Mouse (Mus musculus) testis, adult 2 months (tissue): Measurements from ENCODE around the gene Tomt.

Experiments
- CTCF ChIP-seq: fragments of 200-500 bp; IDR thresholded peaks from 2 replicates; pipeline ENCODE4 v1.5.1; 2012; ENCODE audit warnings: low read depth, mild to moderate bottlenecking, inconsistent platforms, low read length, moderate library complexity; ENCODE audit not compliant: control insufficient read depth, insufficient read depth, insufficient replicate concordance
- POLR2A ChIP-seq: fragments of 200-500 bp; IDR thresholded peaks from 2 replicates; pipeline ENCODE4 v1.6.1; 2012; ENCODE audit warnings: low read depth, mild to moderate bottlenecking, inconsistent platforms, low read length, moderate library complexity; ENCODE audit not compliant: control insufficient read depth

DNA sequence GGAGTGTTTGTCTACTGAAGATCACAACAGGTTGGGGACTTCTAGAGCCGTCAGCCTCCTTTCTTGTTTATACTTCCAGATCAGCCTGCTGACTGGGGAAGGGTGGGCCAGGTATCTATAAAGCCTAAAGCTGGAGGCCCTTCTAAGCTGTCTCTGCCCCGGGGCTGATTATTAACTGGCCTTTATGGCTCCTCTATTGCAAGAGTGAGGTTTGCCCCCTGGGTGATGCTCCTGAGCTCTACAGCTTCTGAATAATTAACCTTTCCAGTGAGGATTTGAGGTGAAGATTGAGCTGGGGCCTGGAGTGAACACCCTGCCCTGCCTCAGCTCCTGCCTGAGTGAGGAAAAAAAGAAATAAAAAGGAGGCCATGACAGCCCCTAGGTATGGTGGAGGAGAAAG lies 35.5 kb downstream of the Tomt start, which contains the start of gene Folr1:
- TF ChIP-seq CTCF (no peak), POLR2A (no peak)
